Mouse (Mus musculus) liver, postnatal 0 days (tissue): ENCODE measurements around the gene Tmem265. TPM values are rescaled to one million over a fixed set of nuclear protein-coding genes. Genes with fewer than 3 reads are reported as not detected.

Experiments used
- ATAC-seq: fragments of 200-750 bp; cut with Nextera tagmentation; 2 replicates; pipeline ENCODE4 v1.8.0; 2017; ENCODE audit warnings: mild to moderate bottlenecking, moderate library complexity
- DNase-seq: peaks from one replicate; pipeline ENCODE4 v3.0.0-alpha.2; 2016
- H3K27ac ChIP-seq: fragments of 300-500 bp; sonication (generic); 2 replicates; pipeline ENCODE4 v1.5.1; 2014; ENCODE audit warnings: antibody characterized with exemption, moderate library complexity, mild to moderate bottlenecking, low read depth
- H3K27me3 ChIP-seq: fragments of 300-500 bp; sonication (generic); 2 replicates; pipeline ENCODE4 v1.6.1; 2014; ENCODE audit warnings: low read length, control low read depth, mixed read lengths; ENCODE audit not compliant: insufficient read depth
- H3K36me3 ChIP-seq: fragments of 300-500 bp; sonication (generic); replicated peaks from 2 replicates; pipeline ENCODE4 v1.6.1; 2014; ENCODE audit warnings: mild to moderate bottlenecking, control low read depth, low read length, moderate library complexity, mixed read lengths; ENCODE audit not compliant: insufficient read depth
- H3K4me1 ChIP-seq: fragments of 300-500 bp; sonication (generic); 2 replicates; pipeline ENCODE4 v1.6.1; 2014; ENCODE audit warnings: antibody characterized with exemption, mild to moderate bottlenecking, control low read depth; ENCODE audit not compliant: insufficient read depth
- H3K4me2 ChIP-seq: fragments of 300-500 bp; sonication (generic); 2 replicates; pipeline ENCODE4 v1.6.1; 2014; ENCODE audit warnings: low read depth, mild to moderate bottlenecking, low read length, moderate library complexity, mixed read lengths
- H3K4me3 ChIP-seq: fragments of 300-500 bp; sonication (generic); 2 replicates; pipeline ENCODE4 v1.5.1; 2014; ENCODE audit warnings: low read depth, low read length
- H3K9ac ChIP-seq: fragments of 300-500 bp; sonication (generic); replicated peaks from 2 replicates; pipeline ENCODE4 v1.6.1; 2014; ENCODE audit warnings: mild to moderate bottlenecking, moderate library complexity
- H3K9me3 ChIP-seq: fragments of 300-500 bp; sonication (generic); 2 replicates; pipeline ENCODE4 v1.6.1; 2016; ENCODE audit warnings: mild to moderate bottlenecking, control low read depth, low read length, mixed read lengths
- CTCF ChIP-seq: sonication (generic); IDR thresholded peaks from 2 replicates; pipeline ENCODE4 v1.5.1; 2016; ENCODE audit warnings: antibody characterized with exemption, low read depth
- EP300 ChIP-seq: IDR thresholded peaks from 2 replicates; pipeline ENCODE4 v1.6.1; 2016; ENCODE audit warnings: antibody characterized with exemption, low read depth, mild to moderate bottlenecking
- WGBS: fragments of 180-500 bp; shearing (Covaris S2); extraction: QIAGEN DNeasy Blood & Tissue Kit; methylation state at CpG from one replicate; pipeline ENCODE4 v1.1.7; 2014; ENCODE audit not compliant: insufficient replicate concordance; 5-methylcytosine and 5-hydroxymethylcytosine counted together
- polyA plus RNA-seq: library from polyadenylated mRNA; unstranded; fragments of >200 nt; fragmentation: Nextera tagmentation; extraction: Ambion mirVana; gene quantifications from 2 replicates; pipeline ENCODE4 v1.2.1, GENCODE M21; 2015

Gene Tmem265
- polyA plus RNA-seq, 1 experiment from 2014 or later = 3.3 TPM

GRCm38 (mm10) chr7:127616336-127616735 is 55.1 kb downstream of the Tmem265 start:
- WGBS = 54% methylated on average over 1 of the region's 1 CpGs
- H3K36me3 ChIP-seq = peaks cover 12% of the 10 kb centered on the region
- H3K4me1 ChIP-seq = peaks cover 10% of the 10 kb centered on the region
- TF ChIP-seq CTCF (no peak), EP300 (no peak)
- H3K9me3 ChIP-seq = no peaks in the 10 kb centered on the region
- no peak for ATAC-seq
- no peak for DNase-seq
- H3K4me3 ChIP-seq = no peak overlapping the region
- no peak overlapping the region for H3K9ac ChIP-seq
- H3K4me2 ChIP-seq = no peak overlapping the region
- no peak overlapping the region for H3K27ac ChIP-seq
- H3K27me3 ChIP-seq = no peaks in the 10 kb centered on the region

Other genes starting within 250 kb of the Tmem265 start
- gene Zfp768, start 215.8 kb upstream of the Tmem265 start, polyA plus RNA-seq = 4.8 and 6.4 TPM in 2 replicates
- 1.5 TPM in 2 replicates for gene Zfp747, start 185.3 kb upstream of the Tmem265 start, polyA plus RNA-seq
- 0.89 and 1.2 TPM in 2 replicates for gene 9130019O22Rik, start 174.2 kb upstream of the Tmem265 start, polyA plus RNA-seq
- gene E430018J23Rik, start 167.8 kb upstream of the Tmem265 start, polyA plus RNA-seq = 1.9 and 2.6 TPM in 2 replicates
- gene Zfp764, start 154.6 kb upstream of the Tmem265 start, polyA plus RNA-seq = 0.98 and 1.1 TPM in 2 replicates
- gene Zfp688, start 139.3 kb upstream of the Tmem265 start, polyA plus RNA-seq = 8.7 and 10.1 TPM in 2 replicates
- 1.4 and 1.5 TPM in 2 replicates for gene Zfp689, start 112.2 kb upstream of the Tmem265 start, polyA plus RNA-seq
- gene Prr14, start 101.8 kb upstream of the Tmem265 start, polyA plus RNA-seq = 16.0 and 17.6 TPM in 2 replicates
- 4.7 TPM in 2 replicates for gene Fbrs, start 82.2 kb upstream of the Tmem265 start, polyA plus RNA-seq
- gene Srcap, start 49.4 kb upstream of the Tmem265 start, polyA plus RNA-seq = 6.7 and 7.7 TPM in 2 replicates
- 3.6 and 4.1 TPM in 2 replicates for gene Gm42715, start 41.8 kb upstream of the Tmem265 start, polyA plus RNA-seq
- gene Phkg2, start 11.9 kb downstream of the Tmem265 start, polyA plus RNA-seq = 14.5 and 17.0 TPM in 2 replicates
- 4.4 and 4.7 TPM in 2 replicates for gene Ccdc189, start 27.2 kb downstream of the Tmem265 start, polyA plus RNA-seq
- gene Rnf40, start 27.4 kb downstream of the Tmem265 start, polyA plus RNA-seq = 10.3 and 12.4 TPM in 2 replicates
- gene Zfp629, start 54.4 kb downstream of the Tmem265 start, polyA plus RNA-seq = 1.8 and 2.0 TPM in 2 replicates
- gene Bcl7c, start 147.5 kb downstream of the Tmem265 start, polyA plus RNA-seq = 20.1 and 26.5 TPM in 2 replicates
- gene Ctf1, start 151.3 kb downstream of the Tmem265 start, polyA plus RNA-seq = 7.9 and 10.0 TPM in 2 replicates
- not detected in 2 replicates for gene Ctf2, start 170.8 kb downstream of the Tmem265 start, polyA plus RNA-seq
- gene Fbxl19, start 183.2 kb downstream of the Tmem265 start, polyA plus RNA-seq = 1.6 and 1.9 TPM in 2 replicates
- gene Orai3, start 208.4 kb downstream of the Tmem265 start, polyA plus RNA-seq = 19.2 and 21.1 TPM in 2 replicates
- gene Setd1a, start 215.3 kb downstream of the Tmem265 start, polyA plus RNA-seq = 5.5 and 7.3 TPM in 2 replicates
- gene Gm49388, start 224.2 kb downstream of the Tmem265 start, polyA plus RNA-seq = 0.26 TPM in 1 of 2 replicates, not detected in the other
- 218 and 224 TPM in 2 replicates for gene Hsd3b7, start 239.2 kb downstream of the Tmem265 start, polyA plus RNA-seq